Mouse (Mus musculus): Measurements from ENCODE around the gene Vdac2.
A peak's percentile ranks its signal among the peaks of the same experiment; 100 is the strongest.

The Vdac2 gene

GRCm38 (mm10) chr14:21817453-21817852 lies 7.6 kb upstream of the Vdac2 start:
- no peak for DNase-seq (ENCODE audit: low read depth, low spot score)

- DNase-seq (ENCODE audit: low read depth, low spot score), result no peak
Measured at GRCm38 (mm10) chr14:21820880-21821505, 4.0 kb upstream of the Vdac2 start.

- DNase-seq (ENCODE audit: low read depth, low spot score), result no peak
Measured at GRCm38 (mm10) chr14:21822307-21822706, 2.7 kb upstream of the Vdac2 start.

GRCm38 (mm10) chr14:21822795-21823374 lies 2.2 kb upstream of the Vdac2 start:
- DNase-seq (ENCODE audit: low read depth, low spot score), result no peak

- no peak for DNase-seq (ENCODE audit: low read depth, low spot score)
Measured at GRCm38 (mm10) chr14:21823897-21824296, 1.1 kb upstream of the Vdac2 start.

GRCm38 (mm10) chr14:21825786-21826491 lies 901 bp downstream of the Vdac2 start:
- DNase-seq (ENCODE audit: low read depth, low spot score), result no peak

- peak; percentile 85 for DNase-seq (ENCODE audit: low read depth, low spot score)
Measured at GRCm38 (mm10) chr14:21830876-21831767, 6.1 kb downstream of the Vdac2 start.

GRCm38 (mm10) chr14:21831830-21832403 lies 6.9 kb downstream of the Vdac2 start:
- DNase-seq (ENCODE audit: low read depth, low spot score), result no peak

GRCm38 (mm10) chr14:21838336-21839017 lies 13.4 kb downstream of the Vdac2 start:
- no peak for DNase-seq (ENCODE audit: low read depth, low spot score)

- DNase-seq (ENCODE audit: low read depth, low spot score), result no peak
Measured at GRCm38 (mm10) chr14:21841819-21842592, 17.0 kb downstream of the Vdac2 start.

- no peak for DNase-seq (ENCODE audit: low read depth, low spot score)
Measured at GRCm38 (mm10) chr14:21843263-21843662, 18.2 kb downstream of the Vdac2 start.

- DNase-seq (ENCODE audit: low read depth, low spot score), result no peak
Measured at GRCm38 (mm10) chr14:21846827-21847380, 21.9 kb downstream of the Vdac2 start.

- no peak for DNase-seq (ENCODE audit: low read depth, low spot score)
Measured at GRCm38 (mm10) chr14:21847381-21848165, 22.5 kb downstream of the Vdac2 start.

- peak; percentile 85 for DNase-seq (ENCODE audit: low read depth, low spot score)
Measured at GRCm38 (mm10) chr14:21848166-21849154, 23.4 kb downstream of the Vdac2 start, which contains the start of gene Comtd1. TSS of gene Comtd1 (minus strand) at chr14:21848977.

GRCm38 (mm10) chr14:21849524-21850418 lies 24.7 kb downstream of the Vdac2 start:
- no peak for DNase-seq (ENCODE audit: low read depth, low spot score)

- DNase-seq (ENCODE audit: low read depth, low spot score), result no peak
Measured at GRCm38 (mm10) chr14:21850419-21851127, 25.5 kb downstream of the Vdac2 start.

Measured in retina, adult 2 months (tissue).